Mouse (Mus musculus) G1E-ER4 (cell line): ENCODE measurements around the gene Brox. TPM values are rescaled to one million over a fixed set of nuclear protein-coding genes. Genes with fewer than 3 reads are reported as not detected.

ENCODE experiments used
- GATA1 ChIP-seq: IDR thresholded peaks from one replicate; pipeline ENCODE4 v1.8.0; 2012; ENCODE audit warnings: low read length, inconsistent platforms
- polyA plus RNA-seq: library from polyadenylated mRNA; stranded (reverse); fragments of >175 nt; gene quantifications from 2 replicates; pipeline ENCODE4 v1.2.3, GENCODE M21; 2012

Brox gene
- polyA plus RNA-seq: 2.0 and 5.1 TPM in 2 replicates

DNA sequence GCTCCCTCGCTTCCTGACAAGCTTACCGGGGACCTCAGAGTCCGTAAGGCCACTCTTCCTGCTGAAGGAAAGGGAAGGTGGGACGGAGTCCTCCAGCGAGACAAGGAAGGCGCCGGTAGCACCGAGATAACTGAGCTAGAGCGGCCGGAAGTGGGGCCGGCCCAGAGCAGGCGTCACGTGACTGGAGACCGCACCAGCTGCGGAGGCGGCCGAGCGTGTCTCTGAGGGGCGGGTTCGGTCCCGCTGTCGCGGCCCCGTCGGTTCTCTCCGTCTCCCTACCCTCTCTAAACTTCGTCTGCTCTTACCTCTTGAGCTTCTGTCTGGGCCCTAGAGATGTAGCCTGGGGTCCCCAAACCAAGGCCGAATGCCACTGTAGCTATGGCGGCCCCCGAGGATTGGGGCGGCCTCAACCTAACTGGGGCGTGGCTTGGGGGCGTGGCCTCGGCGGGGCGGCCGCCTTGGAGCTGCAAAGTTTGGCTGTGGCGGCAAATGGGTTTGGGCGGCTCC is at the start of gene Brox:
Gene Brox, minus strand, starts transcription at position 393 of the 507 bp plus-strand sequence.
- TF ChIP-seq GATA1: no peak

DNA sequence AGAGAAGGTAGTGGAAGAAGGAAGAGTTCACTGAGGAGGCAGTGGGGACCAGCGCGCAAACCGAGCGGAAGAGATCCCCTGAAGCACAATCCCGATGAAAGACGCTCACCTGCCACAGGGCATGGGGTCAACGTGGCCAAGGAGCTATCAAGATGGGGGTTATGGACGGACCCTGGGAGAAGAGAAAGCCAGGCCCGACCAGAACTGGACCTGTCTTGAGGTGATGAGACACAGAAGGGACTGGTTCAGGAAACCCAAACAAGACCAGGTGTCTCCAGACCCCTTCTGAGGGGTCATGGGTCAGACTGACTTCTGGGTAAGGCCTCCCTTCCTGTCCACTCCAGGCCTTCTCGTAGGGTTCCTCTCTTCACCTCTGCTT is 48.7 kb upstream of the Brox start:
- TF ChIP-seq GATA1: no peak

DNA sequence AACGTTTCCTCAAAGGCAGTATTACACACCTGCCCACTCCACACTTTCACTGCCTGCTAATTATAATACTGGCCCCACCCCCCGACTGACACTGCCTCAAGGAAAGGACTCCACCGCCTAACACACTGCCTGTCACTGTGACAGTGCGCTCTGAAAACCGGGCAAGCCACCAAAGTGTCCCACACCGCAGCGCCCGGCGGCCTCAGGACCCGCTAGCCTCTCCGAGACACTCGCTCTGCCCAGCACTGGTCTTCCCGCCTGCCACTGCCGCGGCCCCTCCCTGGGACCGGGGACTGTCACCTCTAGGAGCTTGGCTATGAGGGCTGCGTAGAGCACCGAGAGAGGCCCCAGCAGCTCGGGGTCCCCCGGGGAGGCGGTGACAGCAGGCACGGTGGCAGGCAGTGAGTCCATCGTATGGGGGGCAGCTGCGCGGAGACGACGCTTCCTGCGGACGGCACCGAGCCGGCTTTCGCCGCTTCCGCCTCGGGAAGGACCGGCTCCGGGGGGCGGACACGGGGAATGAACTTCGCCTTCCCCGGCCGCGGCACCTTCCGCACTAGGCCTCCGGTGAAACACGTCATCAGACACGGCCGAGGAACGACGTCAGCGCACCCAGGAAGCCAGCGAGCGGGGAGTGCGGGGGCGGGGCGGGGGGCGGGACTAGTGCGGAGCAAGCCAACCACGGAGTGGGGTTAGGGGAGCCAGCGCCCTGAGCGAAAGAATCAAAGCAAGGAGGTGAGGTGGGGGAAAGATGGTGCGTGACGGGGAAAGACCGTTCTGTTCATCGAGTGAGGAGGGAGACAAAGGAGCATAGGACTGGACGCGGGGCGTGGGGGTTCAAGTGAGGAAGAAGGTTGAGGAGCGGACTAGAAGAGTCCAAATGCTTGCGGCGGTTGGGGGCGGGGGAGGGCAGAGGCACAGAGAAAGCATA is 48.1 kb upstream of the Brox start:
- TF ChIP-seq GATA1: no peak

DNA sequence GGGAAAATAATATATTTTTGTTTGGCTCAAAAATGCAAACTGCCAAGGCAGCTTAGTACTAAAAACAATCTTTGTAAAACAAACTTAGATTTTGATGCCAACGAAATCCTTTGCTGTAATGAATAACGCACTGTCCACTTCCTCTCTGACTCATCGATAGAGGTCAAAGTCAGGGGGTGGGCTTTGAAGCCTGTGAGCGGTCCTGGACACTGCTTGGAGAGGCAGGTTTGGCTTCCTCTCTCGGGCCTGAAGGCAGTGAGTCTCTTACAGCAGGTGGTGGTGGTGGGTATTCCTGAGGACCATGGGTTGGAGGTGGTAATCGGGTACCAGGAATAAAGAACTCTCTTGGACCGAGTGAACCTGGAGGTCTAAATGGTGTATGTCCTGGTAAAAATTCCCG is 30.1 kb upstream of the Brox start:
- TF ChIP-seq GATA1: no peak

DNA sequence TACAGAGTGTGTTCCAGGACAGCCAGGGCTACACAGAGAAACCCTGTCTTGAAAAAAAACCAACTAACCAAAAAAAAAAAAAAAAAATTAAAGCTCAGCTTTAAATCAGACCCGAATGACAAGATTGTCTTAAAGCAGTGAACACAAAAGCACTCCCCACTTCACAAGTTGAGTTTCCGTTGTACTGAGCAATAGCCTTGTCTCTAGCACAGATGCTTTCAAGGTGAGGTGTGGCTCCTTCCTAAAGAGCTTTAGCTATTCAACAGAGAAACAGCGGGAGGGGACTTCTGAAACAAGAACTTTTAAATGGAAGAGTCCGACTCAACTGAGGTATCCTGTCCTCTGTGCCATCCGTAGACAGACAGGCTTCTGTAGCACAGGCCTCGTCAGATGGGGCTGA is 27.4 kb upstream of the Brox start:
- no peak for TF ChIP-seq GATA1

DNA sequence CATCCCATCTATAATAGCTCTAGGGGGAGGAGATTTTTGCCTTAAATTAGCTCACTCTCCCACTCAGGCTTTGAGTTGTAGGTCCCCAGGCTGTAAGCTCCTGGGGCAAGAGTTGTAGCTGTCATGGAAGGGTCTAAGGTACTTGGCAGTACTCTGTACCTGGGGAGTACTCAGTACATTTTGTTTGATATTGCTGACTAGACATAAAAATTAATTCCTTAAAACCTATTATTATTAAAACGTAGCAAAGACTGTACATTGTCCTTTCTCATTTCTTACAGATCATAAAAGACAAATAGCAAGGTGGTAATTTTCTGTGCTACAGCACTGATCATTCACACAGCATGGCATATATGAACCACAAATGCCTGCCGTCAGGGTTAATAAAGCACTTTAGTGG is 26.9 kb upstream of the Brox start:
- TF ChIP-seq GATA1: no peak

DNA sequence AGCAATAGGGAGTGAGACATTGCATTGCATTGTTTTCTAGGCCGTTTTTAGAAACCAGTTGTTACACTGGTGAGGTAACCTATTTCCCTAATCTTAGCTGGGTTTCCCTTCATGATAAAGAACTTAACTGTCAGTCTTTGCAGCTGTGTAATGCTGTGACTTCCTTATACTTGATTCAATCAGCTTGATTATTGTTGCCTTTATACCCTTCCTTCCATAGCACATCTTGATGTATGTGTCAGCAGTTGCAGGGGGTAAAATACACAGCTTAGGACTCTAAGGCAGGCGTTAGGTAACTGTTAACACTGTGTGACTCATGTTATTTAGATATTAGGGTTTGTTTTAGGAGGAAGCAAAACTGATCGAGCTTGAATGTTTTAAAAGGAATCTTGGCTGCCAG is 23.6 kb upstream of the Brox start:
- TF ChIP-seq GATA1: no peak

DNA sequence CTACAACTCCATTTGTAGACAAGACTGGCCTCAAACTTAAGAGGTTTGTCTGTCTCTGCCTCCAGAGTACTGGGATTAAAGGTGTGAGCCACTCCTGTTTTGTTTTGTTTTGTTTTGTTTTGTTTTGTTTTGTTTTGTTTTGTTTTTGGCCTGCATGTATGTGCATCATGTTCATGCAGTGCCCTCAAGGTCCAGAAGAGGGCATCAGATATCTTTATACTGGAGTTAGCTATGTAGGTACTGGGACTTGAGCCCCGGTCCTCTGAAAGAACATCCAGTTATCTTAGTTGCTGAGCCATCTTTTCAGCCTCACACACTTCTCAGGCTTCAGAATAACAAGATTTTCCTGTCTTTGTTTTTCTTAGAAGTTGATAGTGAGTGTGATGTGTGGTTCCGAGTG is 18.7 kb upstream of the Brox start:
- TF ChIP-seq GATA1: no peak

DNA sequence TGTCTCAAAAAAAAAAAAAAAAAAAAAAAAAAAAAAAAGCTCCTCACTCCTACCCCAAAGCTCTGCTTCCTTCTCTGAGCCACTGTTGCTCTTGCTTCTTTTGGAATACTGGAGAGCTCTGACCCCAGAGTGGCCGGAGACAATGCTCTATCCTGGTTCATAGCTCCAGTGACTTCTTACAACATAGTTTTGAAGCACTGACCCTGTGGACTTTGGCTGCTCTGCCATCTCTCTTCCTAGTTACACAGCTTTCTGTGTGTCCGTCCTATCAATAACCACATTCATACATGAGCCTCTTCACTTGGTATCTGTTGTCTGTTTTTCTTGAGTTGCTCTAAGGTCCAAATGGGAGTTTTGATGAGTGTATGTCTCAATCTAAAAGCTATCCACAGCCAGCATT is 15.0 kb upstream of the Brox start:
- no peak for TF ChIP-seq GATA1

DNA sequence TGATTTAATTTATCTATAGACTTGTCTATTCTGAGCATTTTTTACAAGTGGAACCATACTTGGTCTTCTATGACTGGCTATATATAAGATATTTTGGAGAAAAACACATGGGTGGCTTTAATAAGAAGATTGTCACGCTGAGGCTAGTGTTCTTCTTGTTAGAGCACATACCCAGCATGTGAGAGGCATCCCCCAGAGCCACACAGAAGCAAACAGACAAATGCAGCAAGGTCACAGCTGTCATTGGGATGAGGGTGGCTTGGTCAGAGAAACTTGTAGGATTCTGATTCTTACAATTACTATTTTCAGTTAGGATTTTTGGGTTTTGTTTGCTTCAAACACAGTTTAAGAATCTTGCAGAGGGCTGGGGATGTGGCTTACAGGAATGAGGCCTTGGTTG is 11.4 kb upstream of the Brox start:
- TF ChIP-seq GATA1: no peak

DNA sequence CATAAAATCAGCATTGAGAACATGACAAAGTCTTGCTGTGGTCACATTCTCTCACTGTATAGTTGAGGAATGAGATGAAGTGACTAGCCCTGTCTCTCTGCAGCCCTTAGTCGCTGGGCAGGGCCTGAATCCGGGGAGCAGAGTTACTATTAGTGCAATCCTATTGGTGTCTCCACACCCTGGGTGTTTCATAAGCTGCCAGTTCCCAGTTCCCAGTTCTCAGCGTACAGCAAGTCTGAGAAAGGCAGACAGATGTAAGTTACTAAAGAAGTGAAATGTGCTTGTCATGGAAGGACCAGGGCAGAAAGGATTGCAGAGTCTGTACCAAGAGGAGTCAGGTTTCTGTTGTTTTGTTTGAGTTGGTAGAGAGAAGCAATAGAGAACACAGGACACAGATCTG is 10.5 kb upstream of the Brox start:
- no peak for TF ChIP-seq GATA1

DNA sequence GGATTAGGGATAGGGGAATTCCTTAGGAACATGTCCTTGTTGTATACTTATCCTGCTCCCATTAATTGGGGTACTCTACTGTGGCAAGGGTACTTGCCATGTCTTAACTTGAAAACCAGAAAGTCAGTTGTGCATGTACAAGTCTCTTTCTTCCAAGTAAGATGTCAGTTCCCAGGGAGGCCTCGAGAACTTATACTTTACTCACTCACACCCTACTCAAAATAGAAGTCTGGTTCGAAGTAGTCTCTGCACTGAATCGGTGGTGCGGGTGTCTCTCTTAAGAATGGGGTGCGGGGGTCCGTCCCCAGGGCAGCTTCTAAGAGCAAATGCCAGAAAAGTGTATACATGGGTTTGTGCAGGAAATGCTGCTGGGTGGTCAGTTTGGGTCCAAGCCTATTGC is 2.1 kb upstream of the Brox start:
- no peak for TF ChIP-seq GATA1

DNA sequence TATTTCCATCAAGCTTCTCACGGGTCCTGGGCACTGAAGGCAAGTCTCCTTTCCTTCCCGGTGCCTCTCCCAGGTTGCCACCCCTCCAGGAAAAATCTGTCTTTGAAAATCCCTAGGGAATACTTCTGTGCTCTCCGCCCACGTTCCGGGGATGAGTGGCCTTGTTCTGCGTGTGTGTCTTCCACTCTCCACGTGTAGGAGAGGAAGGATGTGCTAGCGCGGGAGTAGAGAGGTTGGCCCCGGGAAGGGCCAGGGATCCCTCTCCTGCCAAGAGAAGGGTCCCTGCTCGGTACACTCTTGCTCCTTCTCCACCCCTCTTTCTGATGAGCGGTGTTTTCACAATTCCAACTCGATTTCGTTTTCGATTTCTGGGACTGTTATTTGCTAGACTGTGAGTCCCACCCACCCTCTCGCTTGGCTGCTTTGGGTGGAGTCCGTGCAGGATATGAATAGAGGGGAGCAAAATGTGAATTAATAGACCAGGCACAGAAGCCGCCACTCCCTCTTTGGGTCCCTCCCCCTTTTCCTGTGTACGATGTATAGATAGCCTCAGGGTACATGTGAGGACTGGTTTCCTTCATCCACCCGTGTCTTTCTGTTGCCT is 919 bp upstream of the Brox start:
- no peak for TF ChIP-seq GATA1

DNA sequence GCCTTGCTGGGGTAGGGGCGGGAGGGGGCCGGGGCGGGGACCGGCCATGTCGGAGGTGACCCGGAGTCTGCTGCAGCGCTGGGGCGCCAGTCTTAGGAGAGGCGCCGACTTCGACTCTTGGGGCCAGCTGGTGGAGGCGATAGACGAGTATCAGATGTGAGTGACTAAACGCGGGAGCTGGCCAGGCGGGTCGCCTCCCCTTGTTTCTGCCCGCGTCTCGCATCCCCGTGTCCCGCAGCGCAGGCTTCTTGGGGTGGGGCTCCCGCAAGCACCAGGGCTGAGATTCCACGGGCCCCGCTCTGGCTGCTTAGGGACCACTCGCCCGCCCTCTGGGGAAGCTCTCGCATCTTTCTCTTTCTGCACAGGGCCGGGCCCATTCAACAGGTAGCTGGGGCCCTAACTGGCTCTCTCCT is 410 bp upstream of the Brox start:
- TF ChIP-seq GATA1: no peak

DNA sequence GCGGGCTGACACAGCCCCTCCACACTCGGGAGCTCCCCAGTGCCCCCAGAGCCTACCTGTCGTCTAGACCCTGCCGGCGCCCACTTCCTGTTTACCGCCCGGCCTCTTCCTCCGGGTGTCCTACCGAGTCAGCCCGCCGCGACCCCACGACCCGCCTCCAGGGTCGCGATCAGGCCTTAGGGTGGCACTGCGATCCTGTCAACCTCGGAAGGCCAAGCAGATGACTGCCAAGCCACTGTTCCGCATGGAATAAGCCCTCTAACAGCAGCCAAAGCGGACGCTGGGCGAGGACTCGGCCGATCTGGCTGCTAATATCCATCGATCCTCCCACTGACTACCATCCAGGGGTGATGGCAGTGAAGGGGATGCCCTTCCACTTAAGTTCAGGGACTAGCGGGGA is 604 bp downstream of the Brox start, which contains the start of gene Aida:
Gene Aida, plus strand, starts transcription at position 126 of the 400 bp plus-strand sequence.
- TF ChIP-seq GATA1: no peak

DNA sequence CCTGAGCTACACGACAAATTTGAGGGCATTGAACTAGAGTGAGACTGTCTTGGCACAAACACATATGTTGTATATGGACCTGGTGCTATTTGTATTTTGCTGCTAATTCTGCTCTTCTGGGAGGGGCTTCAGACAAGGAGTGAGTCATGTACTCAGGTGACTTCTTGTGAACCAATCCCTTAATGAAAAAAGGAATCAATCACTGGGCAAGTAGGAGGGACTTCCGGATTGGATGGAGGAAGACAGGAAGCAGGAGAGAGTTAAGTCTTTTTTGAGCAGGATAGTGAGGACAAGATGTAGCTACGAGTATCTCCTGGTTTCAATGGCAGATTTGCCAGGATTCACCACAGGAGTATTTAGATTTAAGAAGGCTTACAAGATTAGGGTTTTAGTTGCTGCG is 7.5 kb downstream of the Brox start:
- TF ChIP-seq GATA1: no peak

DNA sequence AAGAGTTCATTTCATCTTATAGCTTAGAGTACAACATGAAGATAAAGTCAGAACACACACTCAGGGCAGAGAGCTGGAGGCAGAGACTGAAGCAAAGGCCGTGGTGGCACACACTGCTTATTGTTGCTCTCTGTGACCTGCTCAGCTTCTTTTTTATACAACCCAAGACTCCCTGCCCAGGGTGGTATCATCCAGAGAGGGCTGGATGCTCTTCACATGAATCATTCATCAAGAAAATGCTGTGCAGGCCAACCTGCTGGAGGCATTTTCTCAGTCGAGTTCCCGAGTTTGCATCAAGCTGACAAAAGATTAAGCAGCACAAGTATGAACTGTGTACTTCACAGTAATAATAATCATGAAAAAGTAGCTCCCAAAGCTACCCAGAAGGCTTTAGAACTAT is 8.7 kb downstream of the Brox start:
- TF ChIP-seq GATA1: no peak

DNA sequence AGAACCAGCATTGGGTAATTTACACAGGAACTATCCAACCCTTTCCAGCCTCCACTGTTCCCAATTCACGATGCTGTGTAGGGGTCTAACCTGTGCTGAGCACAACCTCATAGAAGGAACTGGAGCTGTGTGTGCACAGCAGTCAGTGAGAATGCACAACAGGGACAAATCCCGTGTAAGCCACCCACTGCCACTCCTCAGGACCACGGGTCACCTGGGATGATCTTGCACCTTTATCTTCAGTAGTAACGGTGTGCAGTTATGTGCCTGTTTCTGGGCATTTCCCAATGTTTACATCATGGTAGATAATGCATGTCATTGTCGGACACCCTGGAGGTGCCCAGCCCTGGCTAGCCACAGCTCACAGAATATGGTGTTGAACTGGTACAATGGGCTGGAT is 21.3 kb downstream of the Brox start:
- TF ChIP-seq GATA1: no peak
